ENCODE assay signal across 10 mouse cellular contexts in the genomic region with DNA sequence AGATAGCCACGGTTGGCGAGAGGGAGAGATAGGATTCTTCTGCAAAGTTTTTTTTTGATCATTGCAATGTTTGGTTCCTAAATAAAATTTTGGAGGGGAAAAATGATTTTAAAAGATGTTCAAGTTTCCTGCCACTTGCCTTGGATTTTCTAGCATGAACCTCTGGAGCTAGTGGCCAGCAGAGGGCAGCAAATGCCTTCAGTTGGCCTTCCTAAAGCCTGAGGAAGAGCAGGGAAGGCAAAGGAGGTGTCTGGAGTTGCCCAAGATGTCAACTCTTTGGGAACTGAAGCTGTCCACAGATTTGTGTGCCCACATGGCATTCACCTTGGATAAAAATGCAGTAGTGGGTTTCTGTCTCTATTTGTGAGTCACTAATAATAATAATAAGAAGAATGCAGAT. TPM values are rescaled to one million over a fixed set of nuclear protein-coding genes. Genes with fewer than 3 reads are reported as not detected.
A peak's percentile ranks its signal among the peaks of the same experiment; 100 is the strongest.
DNase-seq lines count a peak whose midpoint lies in the region; ATAC-seq and TF ChIP-seq lines count a peak whose summit lies in the region.
"Had no signal": no experiment of that assay in that cellular context is flagged by ENCODE, and none has a peak within 500 bp of the region (broad histone marks: within the 10 kb centered on the region; RNA-seq: fewer than 3 reads in every experiment).

No protein-coding gene starts in this region.

- ATAC-seq in midbrain, embryonic 11.5 days (ENCODE audit: low FRiP score): no peak
- no peak for ATAC-seq in midbrain, embryonic 13.5 days
- ATAC-seq in liver, embryonic 14.5 days (ENCODE audit: insufficient read depth): no peak
- no peak for ATAC-seq in erythroblast, adult 5-6 weeks (replicated peaks; ENCODE audit: low FRiP score, poor library complexity, severe bottlenecking)

- no peak overlapping the region for H3K4me3 ChIP-seq in midbrain, embryonic 11.5 days (ENCODE audit: low read depth, low read length)
- H3K4me3 ChIP-seq in midbrain, embryonic 13.5 days (replicated peaks): no peak overlapping the region
- H3K4me3 ChIP-seq in embryonic fibroblast, embryonic 13.5 days (ENCODE audit: insufficient read depth, low read length): no peak overlapping the region
- H3K4me3 ChIP-seq in liver, embryonic 14.5 days (ENCODE audit: insufficient read depth in 1 of 2, low read depth in 2 of 2, low read length in 2 of 2): no peak overlapping the region

- peak; percentile 88 for TF ChIP-seq CTCF in embryonic fibroblast, embryonic 13.5 days (IDR thresholded peaks at IDR 0.05; ENCODE audit: borderline replicate concordance, insufficient read depth, low read length)
- peak; percentile 70 for TF ChIP-seq CTCF in liver, embryonic 14.5 days (IDR thresholded peaks at IDR 0.05; ENCODE audit: low read depth)

- WGBS in midbrain, embryonic 11.5 days: 13% methylated on average over 2 of the region's 2 CpGs
- WGBS in midbrain, embryonic 13.5 days: 8% methylated on average over 2 of the region's 2 CpGs
- WGBS in liver, embryonic 14.5 days (ENCODE audit: insufficient replicate concordance): 10% methylated on average over 2 of the region's 2 CpGs

- TF ChIP-seq EP300 in liver, embryonic 14.5 days (IDR thresholded peaks at IDR 0.05; ENCODE audit: low read depth): no peak

- peak; percentile 94 for DNase-seq in midbrain, embryonic 11.5 days (ENCODE audit: low spot score, missing footprints)
- peak; percentile 22 to 39 for DNase-seq in adrenal gland, postnatal 4 days (ENCODE audit: low spot score in 2 of 2)
- DNase-seq in kidney, postnatal 10 days: peak; percentile 91
- peak in 2 of 3 experiments; percentile 10 to 16 for DNase-seq in liver, embryonic 14.5 days (ENCODE audit: low read depth in 3 of 3, low spot score in 3 of 3)
- DNase-seq in right cerebral cortex, postnatal 14 days: peak; percentile 90

- H3K36me3 ChIP-seq in midbrain, embryonic 11.5 days (ENCODE audit: control insufficient read depth, insufficient read depth, low read length): no peaks in the 10 kb centered on the region
- H3K36me3 ChIP-seq in midbrain, embryonic 13.5 days: no peaks in the 10 kb centered on the region
- no peaks in the 10 kb centered on the region for H3K36me3 ChIP-seq in liver, embryonic 14.5 days (replicated peaks; ENCODE audit: control insufficient read depth, insufficient read depth, low read depth)

- H3K9me3 ChIP-seq in midbrain, embryonic 11.5 days (ENCODE audit: control insufficient read depth, low read length): no peaks in the 10 kb centered on the region
- no peaks in the 10 kb centered on the region for H3K9me3 ChIP-seq in midbrain, embryonic 13.5 days
- no peaks in the 10 kb centered on the region for H3K9me3 ChIP-seq in liver, embryonic 14.5 days (ENCODE audit: control insufficient read depth, low read length)

- no peaks in the 10 kb centered on the region for H3K4me1 ChIP-seq in midbrain, embryonic 11.5 days (ENCODE audit: control insufficient read depth, insufficient read depth, low read length)
- no peaks in the 10 kb centered on the region for H3K4me1 ChIP-seq in midbrain, embryonic 13.5 days (replicated peaks)
- H3K4me1 ChIP-seq in embryonic fibroblast, embryonic 13.5 days (ENCODE audit: control insufficient read depth, insufficient read depth, low read length): no peaks in the 10 kb centered on the region
- no peaks in the 10 kb centered on the region for H3K4me1 ChIP-seq in liver, embryonic 14.5 days (replicated peaks; ENCODE audit: control insufficient read depth in 2 of 2, insufficient read depth in 2 of 2, low read length in 1 of 2)

- no peak overlapping the region for H3K4me2 ChIP-seq in midbrain, embryonic 11.5 days
- H3K4me2 ChIP-seq in midbrain, embryonic 13.5 days (replicated peaks): no peak overlapping the region
- no peak overlapping the region for H3K4me2 ChIP-seq in liver, embryonic 14.5 days (ENCODE audit: low read depth)

- no peak overlapping the region for H3K27ac ChIP-seq in midbrain, embryonic 11.5 days (ENCODE audit: low read depth, low read length)
- no peak overlapping the region for H3K27ac ChIP-seq in midbrain, embryonic 13.5 days
- no peak overlapping the region for H3K27ac ChIP-seq in embryonic fibroblast, embryonic 13.5 days (ENCODE audit: insufficient read depth, low read length)
- no peak overlapping the region for H3K27ac ChIP-seq in liver, embryonic 14.5 days

- H3K27me3 ChIP-seq in midbrain, embryonic 11.5 days (ENCODE audit: control insufficient read depth, insufficient read depth, low read length): no peaks in the 10 kb centered on the region
- H3K27me3 ChIP-seq in midbrain, embryonic 13.5 days: 0 out of 2 replicates have a peak, but pooled peaks cover 6% of the 10 kb centered on the region
- no peaks in the 10 kb centered on the region for H3K27me3 ChIP-seq in liver, embryonic 14.5 days (ENCODE audit: control insufficient read depth, insufficient read depth, low read length)

- TF ChIP-seq POLR2A in embryonic fibroblast, embryonic 13.5 days (IDR thresholded peaks at IDR 0.05; ENCODE audit: low read depth, low read length): no peak

- H3K9ac ChIP-seq in midbrain, embryonic 11.5 days (ENCODE audit: low read length): no peak overlapping the region
- no peak overlapping the region for H3K9ac ChIP-seq in midbrain, embryonic 13.5 days (replicated peaks)
- no peak overlapping the region for H3K9ac ChIP-seq in liver, embryonic 14.5 days (replicated peaks)

RNA-seq across cellular contexts. Expression of gene Gm49425, which starts 2.7 kb away (rescaled TPM):
- not detected in 2 replicates for polyA plus RNA-seq in midbrain, embryonic 11.5 days (2014; fragmentation: Nextera tagmentation; extraction: Ambion mirVana)
- not detected in 2 replicates for polyA plus RNA-seq in midbrain, embryonic 13.5 days (2015; fragmentation: Nextera tagmentation; extraction: Ambion mirVana)
- total RNA-seq in adrenal gland, postnatal 4 days (2021): not detected
- polyA plus RNA-seq in embryonic fibroblast, embryonic 13.5 days (2011; ENCODE audit: insufficient read length, low read depth, missing spikeins): not detected in 2 replicates
- not detected in 2 replicates for polyA plus RNA-seq in liver, embryonic 14.5 days (2012; rRNA removed)
- not detected in 2 replicates for polyA plus RNA-seq in liver, embryonic 14.5 days (2014; fragmentation: Nextera tagmentation; extraction: Ambion mirVana)
- total RNA-seq in erythroblast, adult 5-6 weeks (2015; ENCODE audit: low replicate concordance): not detected in 2 replicates
- total RNA-seq in erythroblast, adult 5-6 weeks (2017; ENCODE audit: low replicate concordance): not detected in 2 replicates
- polyA plus RNA-seq: heart, embryonic 16.5 days; stomach, embryonic 14.5 days had no signal

RNA-seq across cellular contexts. Expression of gene Krt84, which starts 12.8 kb away (rescaled TPM):
- not detected in 2 replicates for polyA plus RNA-seq in midbrain, embryonic 11.5 days (2014; fragmentation: Nextera tagmentation; extraction: Ambion mirVana)
- polyA plus RNA-seq in midbrain, embryonic 13.5 days (2015; fragmentation: Nextera tagmentation; extraction: Ambion mirVana): not detected in 2 replicates
- total RNA-seq in adrenal gland, postnatal 4 days (2021): not detected
- polyA plus RNA-seq in embryonic fibroblast, embryonic 13.5 days (2011; ENCODE audit: insufficient read length, low read depth, missing spikeins): not detected in 2 replicates
- polyA plus RNA-seq in liver, embryonic 14.5 days (2012; rRNA removed): not detected in 2 replicates
- polyA plus RNA-seq in liver, embryonic 14.5 days (2014; fragmentation: Nextera tagmentation; extraction: Ambion mirVana): not detected in 2 replicates
- not detected in 2 replicates for total RNA-seq in erythroblast, adult 5-6 weeks (2015; ENCODE audit: low replicate concordance)
- not detected in 2 replicates for total RNA-seq in erythroblast, adult 5-6 weeks (2017; ENCODE audit: low replicate concordance)
- polyA plus RNA-seq: heart, embryonic 16.5 days; stomach, embryonic 14.5 days had no signal

RNA-seq across cellular contexts. Expression of gene Krt83, which starts 28.5 kb away (rescaled TPM):
- not detected in 2 replicates for polyA plus RNA-seq in midbrain, embryonic 11.5 days (2014; fragmentation: Nextera tagmentation; extraction: Ambion mirVana)
- not detected in 2 replicates for polyA plus RNA-seq in midbrain, embryonic 13.5 days (2015; fragmentation: Nextera tagmentation; extraction: Ambion mirVana)
- total RNA-seq in adrenal gland, postnatal 4 days (2021): not detected
- polyA plus RNA-seq in embryonic fibroblast, embryonic 13.5 days (2011; ENCODE audit: insufficient read length, low read depth, missing spikeins): not detected in 2 replicates
- polyA plus RNA-seq in liver, embryonic 14.5 days (2012; rRNA removed): 0.03 TPM in 1 of 2 replicates, not detected in the other
- polyA plus RNA-seq in liver, embryonic 14.5 days (2014; fragmentation: Nextera tagmentation; extraction: Ambion mirVana): 0.30 TPM in 1 of 2 replicates, not detected in the other
- total RNA-seq in erythroblast, adult 5-6 weeks (2015; ENCODE audit: low replicate concordance): not detected in 2 replicates
- total RNA-seq in erythroblast, adult 5-6 weeks (2017; ENCODE audit: low replicate concordance): 0.56 TPM in 1 of 2 replicates, not detected in the other
- polyA plus RNA-seq: stomach, embryonic 14.5 days had no signal

RNA-seq across cellular contexts. Expression of gene Krt82, which starts 30.7 kb away (rescaled TPM):
- polyA plus RNA-seq in midbrain, embryonic 11.5 days (2014; fragmentation: Nextera tagmentation; extraction: Ambion mirVana): not detected in 2 replicates
- polyA plus RNA-seq in midbrain, embryonic 13.5 days (2015; fragmentation: Nextera tagmentation; extraction: Ambion mirVana): not detected in 2 replicates
- not detected for total RNA-seq in adrenal gland, postnatal 4 days (2021)
- polyA plus RNA-seq in embryonic fibroblast, embryonic 13.5 days (2011; ENCODE audit: insufficient read length, low read depth, missing spikeins): not detected in 2 replicates
- not detected in 2 replicates for polyA plus RNA-seq in liver, embryonic 14.5 days (2012; rRNA removed)
- polyA plus RNA-seq in liver, embryonic 14.5 days (2014; fragmentation: Nextera tagmentation; extraction: Ambion mirVana): not detected in 2 replicates
- total RNA-seq in erythroblast, adult 5-6 weeks (2015; ENCODE audit: low replicate concordance): not detected in 2 replicates
- not detected in 2 replicates for total RNA-seq in erythroblast, adult 5-6 weeks (2017; ENCODE audit: low replicate concordance)
- polyA plus RNA-seq: heart, embryonic 16.5 days; stomach, embryonic 14.5 days had no signal

RNA-seq across cellular contexts. Expression of gene Krt90, which starts 43.0 kb away (rescaled TPM):
- 0.30 and 0.50 TPM in 2 replicates for polyA plus RNA-seq in midbrain, embryonic 11.5 days (2014; fragmentation: Nextera tagmentation; extraction: Ambion mirVana)
- 0.08 TPM in 1 of 2 replicates, not detected in the other for polyA plus RNA-seq in midbrain, embryonic 13.5 days (2015; fragmentation: Nextera tagmentation; extraction: Ambion mirVana)
- total RNA-seq in adrenal gland, postnatal 4 days (2021): under 1 TPM; 0.31 to 0.34 TPM
- not detected in 2 replicates for polyA plus RNA-seq in embryonic fibroblast, embryonic 13.5 days (2011; ENCODE audit: insufficient read length, low read depth, missing spikeins)
- polyA plus RNA-seq in liver, embryonic 14.5 days (2012; rRNA removed): not detected in 2 replicates
- polyA plus RNA-seq in liver, embryonic 14.5 days (2014; fragmentation: Nextera tagmentation; extraction: Ambion mirVana): not detected in 2 replicates
- total RNA-seq in erythroblast, adult 5-6 weeks (2015; ENCODE audit: low replicate concordance): not detected in 2 replicates
- total RNA-seq in erythroblast, adult 5-6 weeks (2017; ENCODE audit: low replicate concordance): not detected in 2 replicates
- polyA plus RNA-seq: heart, embryonic 16.5 days had no signal

Comparison
In these comparisons a context has a peak if more than half of its experiments do, and no peak if none do; other contexts are left out.
1. DNase-seq: peak in every context shown above with its lines; median percentile 94 in midbrain, embryonic 11.5 days; 91 in kidney, postnatal 10 days; 90 in right cerebral cortex, postnatal 14 days; 30 in adrenal gland, postnatal 4 days; 13 in liver, embryonic 14.5 days.